Mouse (Mus musculus): ENCODE measurements around the gene Tekt1. TPM values are rescaled to one million over a fixed set of nuclear protein-coding genes. Genes with fewer than 3 reads are reported as not detected.

The Tekt1 gene
- polyA plus RNA-seq, 1 experiment from 2014 or later: 0.19 TPM

DNA sequence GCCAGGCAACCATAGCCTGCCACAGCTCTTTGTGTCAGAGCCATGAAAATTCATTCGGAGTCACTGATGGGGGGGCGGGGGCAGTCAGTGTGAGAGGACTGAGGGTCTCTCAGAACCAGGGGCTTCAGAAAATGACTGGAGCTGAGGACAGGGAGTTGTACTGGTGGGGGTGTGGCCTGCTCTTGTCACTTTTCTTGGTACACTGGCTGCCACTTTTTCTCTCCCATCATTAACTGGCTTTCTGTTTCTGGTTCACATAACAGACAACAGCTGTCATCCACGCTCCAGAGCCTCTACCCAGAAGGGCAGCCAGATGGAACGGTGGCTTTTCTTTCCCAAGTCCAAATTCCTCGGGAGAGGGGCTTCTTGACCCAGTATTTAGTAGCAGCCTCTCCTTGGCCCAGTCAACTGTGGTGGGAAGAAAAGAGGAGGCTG, 23.8 kb downstream of the Tekt1 start:
- H3K36me3 ChIP-seq (ENCODE audit: control insufficient read depth, insufficient read depth, low read length): no peaks in the 10 kb centered on the region
- no peaks in the 10 kb centered on the region for H3K9me3 ChIP-seq (ENCODE audit: control insufficient read depth, low read length)
- no peak overlapping the region for H3K9ac ChIP-seq (ENCODE audit: low read length)
- H3K27me3 ChIP-seq (ENCODE audit: control insufficient read depth, insufficient read depth, low read length): no peaks in the 10 kb centered on the region
- WGBS: 54% methylated on average over 5 of the region's 5 CpGs
- H3K4me1 ChIP-seq (ENCODE audit: control insufficient read depth in 2 of 2, insufficient read depth in 2 of 2, low read length in 2 of 2): no peaks in the 10 kb centered on the region; a peak in 2 of 4 replicates
- H3K27ac ChIP-seq (replicated peaks in 1 of 2; ENCODE audit: control insufficient read depth in 1 of 2, insufficient read depth in 1 of 2, low read depth in 2 of 2, low read length in 2 of 2): no peak overlapping the region
- no peak overlapping the region for H3K4me3 ChIP-seq (ENCODE audit: control insufficient read depth in 1 of 2, insufficient read depth in 1 of 2, low read depth in 1 of 2, low read length in 2 of 2)
- H3K4me2 ChIP-seq (ENCODE audit: low read length): no peak overlapping the region
- no peak for ATAC-seq (ENCODE audit: insufficient number of reproducible peaks, insufficient read depth, low FRiP score, low read depth)

DNA sequence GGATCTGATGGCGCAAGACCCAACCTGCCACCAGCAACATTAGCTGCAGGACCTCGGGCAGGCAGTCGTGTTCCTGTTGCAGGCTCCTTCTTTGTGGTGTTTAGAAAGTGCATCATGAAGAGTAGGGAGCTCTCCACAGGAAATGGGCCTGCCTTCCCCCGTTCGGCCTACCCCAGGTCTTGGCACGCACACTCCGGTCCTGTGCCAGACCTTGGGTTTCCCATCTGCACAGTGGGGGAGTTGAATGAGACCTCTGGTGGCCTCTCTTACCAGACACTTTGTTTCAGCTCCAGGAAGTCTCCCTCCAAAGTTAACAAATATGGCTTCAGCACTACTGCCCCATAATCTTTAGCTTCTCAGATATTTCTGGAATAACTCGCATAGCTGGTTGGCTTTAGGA, 25.5 kb downstream of the Tekt1 start:
- no peaks in the 10 kb centered on the region; a peak in 1 of 4 replicates for H3K4me1 ChIP-seq (ENCODE audit: control insufficient read depth in 2 of 2, insufficient read depth in 2 of 2, low read length in 2 of 2)
- WGBS: 67% methylated on average over 8 of the region's 8 CpGs

DNA sequence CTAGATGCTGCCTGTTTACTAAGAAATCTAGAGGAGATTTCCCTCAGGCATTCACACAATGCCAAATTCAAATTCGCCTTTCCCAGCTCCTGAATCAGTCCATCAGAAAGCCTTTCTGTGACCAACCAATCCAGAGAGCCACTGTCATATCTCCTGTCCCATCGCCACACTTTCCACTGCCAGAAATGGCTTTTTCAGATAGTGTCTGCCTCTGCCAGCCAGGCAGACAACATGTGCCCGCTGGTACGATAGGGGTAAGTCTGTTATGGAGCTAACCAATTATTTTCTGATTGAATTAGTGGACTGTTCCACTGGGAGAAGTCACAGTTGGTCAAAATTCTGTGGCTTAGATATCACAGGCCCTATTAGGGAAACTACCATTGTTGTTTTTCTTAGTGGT, 27.6 kb downstream of the Tekt1 start:
- Histone ChIP-seq H3K4me2 (ENCODE audit: low read length) (no peak overlapping the region), H3K27ac (replicated peaks in 1 of 2; ENCODE audit: control insufficient read depth in 1 of 2, insufficient read depth in 1 of 2, low read depth in 2 of 2, low read length in 2 of 2) (no peak overlapping the region), H3K36me3 (ENCODE audit: control insufficient read depth, insufficient read depth, low read length) (no peaks in the 10 kb centered on the region), H3K9ac (ENCODE audit: low read length) (no peak overlapping the region), H3K4me3 (ENCODE audit: control insufficient read depth in 1 of 2, insufficient read depth in 1 of 2, low read depth in 1 of 2, low read length in 2 of 2) (no peak overlapping the region), H3K27me3 (ENCODE audit: control insufficient read depth, insufficient read depth, low read length) (no peaks in the 10 kb centered on the region), H3K9me3 (ENCODE audit: control insufficient read depth, low read length) (no peaks in the 10 kb centered on the region), H3K4me1 (ENCODE audit: control insufficient read depth in 2 of 2, insufficient read depth in 2 of 2, low read length in 2 of 2) (no peaks in the 10 kb centered on the region; a peak in 1 of 4 replicates)
- ATAC-seq (ENCODE audit: insufficient number of reproducible peaks, insufficient read depth, low FRiP score, low read depth): no peak
- 80% methylated on average over 4 of the region's 4 CpGs for WGBS

More for the DNA sequence above, 25.5 kb downstream of the Tekt1 start:
- H3K36me3 ChIP-seq (ENCODE audit: control insufficient read depth, insufficient read depth, low read length): no peaks in the 10 kb centered on the region
- no peak overlapping the region for H3K4me2 ChIP-seq (ENCODE audit: low read length)
- H3K4me3 ChIP-seq (ENCODE audit: control insufficient read depth in 1 of 2, insufficient read depth in 1 of 2, low read depth in 1 of 2, low read length in 2 of 2): no peak overlapping the region
- H3K27me3 ChIP-seq (ENCODE audit: control insufficient read depth, insufficient read depth, low read length): no peaks in the 10 kb centered on the region
- no peak overlapping the region for H3K9ac ChIP-seq (ENCODE audit: low read length)
- no peak overlapping the region for H3K27ac ChIP-seq (replicated peaks in 1 of 2; ENCODE audit: control insufficient read depth in 1 of 2, insufficient read depth in 1 of 2, low read depth in 2 of 2, low read length in 2 of 2)
- H3K9me3 ChIP-seq (ENCODE audit: control insufficient read depth, low read length): no peaks in the 10 kb centered on the region
- ATAC-seq (ENCODE audit: insufficient number of reproducible peaks, insufficient read depth, low FRiP score, low read depth): no peak

DNA sequence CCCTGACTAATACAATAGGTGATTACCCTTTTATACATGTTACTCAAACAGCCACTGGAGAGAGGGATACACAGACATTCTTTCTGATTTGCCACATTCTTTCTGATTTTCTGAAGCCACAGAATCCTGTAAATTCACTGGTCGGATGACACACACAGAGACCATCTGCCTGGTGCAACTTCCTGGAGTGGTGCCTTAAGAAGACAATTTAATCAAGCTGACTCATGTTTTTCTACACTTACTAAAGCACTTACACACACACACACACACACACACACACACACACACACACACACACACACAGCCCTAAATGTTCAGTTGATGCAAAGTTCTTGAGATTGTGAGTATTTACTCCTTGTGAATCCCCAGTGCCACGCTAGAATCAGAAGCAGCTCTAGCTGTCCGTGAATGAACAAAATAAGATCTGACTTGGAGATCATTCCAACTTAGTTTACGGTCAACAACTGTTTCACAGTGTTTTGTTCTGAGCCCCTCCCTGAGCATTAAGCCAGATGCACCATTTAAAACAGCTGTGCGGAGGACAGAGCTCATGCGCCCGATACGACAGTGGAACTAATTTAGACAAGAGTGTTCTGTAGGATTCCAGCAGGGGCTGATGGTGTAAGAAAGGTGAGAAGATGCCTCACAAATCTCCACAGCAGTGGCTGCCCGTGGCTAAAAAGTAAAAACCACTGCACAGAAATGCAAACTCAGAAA, 29.1 kb downstream of the Tekt1 start:
- Histone ChIP-seq H3K27ac (replicated peaks in 1 of 2; ENCODE audit: control insufficient read depth in 1 of 2, insufficient read depth in 1 of 2, low read depth in 2 of 2, low read length in 2 of 2) (no peak overlapping the region), H3K4me2 (ENCODE audit: low read length) (no peak overlapping the region), H3K4me3 (ENCODE audit: control insufficient read depth in 1 of 2, insufficient read depth in 1 of 2, low read depth in 1 of 2, low read length in 2 of 2) (no peak overlapping the region), H3K36me3 (ENCODE audit: control insufficient read depth, insufficient read depth, low read length) (no peaks in the 10 kb centered on the region), H3K4me1 (ENCODE audit: control insufficient read depth in 2 of 2, insufficient read depth in 2 of 2, low read length in 2 of 2) (no peaks in the 10 kb centered on the region), H3K9me3 (ENCODE audit: control insufficient read depth, low read length) (no peaks in the 10 kb centered on the region), H3K27me3 (ENCODE audit: control insufficient read depth, insufficient read depth, low read length) (no peaks in the 10 kb centered on the region), H3K9ac (ENCODE audit: low read length) (no peak overlapping the region)
- 81% methylated on average over 9 of the region's 9 CpGs for whole genome bisulfite sequencing
- no peak for ATAC-seq (ENCODE audit: insufficient number of reproducible peaks, insufficient read depth, low FRiP score, low read depth)

DNA sequence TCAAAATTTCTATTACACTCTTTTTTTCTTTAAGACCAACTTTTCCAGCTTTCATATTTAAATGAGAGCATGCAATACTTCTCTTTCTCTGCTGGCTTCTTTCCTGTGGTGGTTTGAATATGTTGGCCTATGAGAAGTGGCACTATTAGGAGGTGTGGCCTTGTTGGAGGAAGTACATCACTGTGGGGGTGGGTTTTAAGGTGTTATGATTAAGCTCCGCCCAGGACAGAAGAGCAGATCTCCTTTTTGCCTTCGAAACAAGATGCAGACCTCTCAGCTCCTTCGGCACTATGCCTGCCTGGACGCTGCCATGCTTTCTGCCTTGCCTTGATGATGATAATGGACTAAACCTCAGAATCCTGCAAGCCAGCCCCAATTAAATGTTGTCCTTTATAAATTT, 36.5 kb downstream of the Tekt1 start:
- no peaks in the 10 kb centered on the region for H3K4me1 ChIP-seq (ENCODE audit: control insufficient read depth in 2 of 2, insufficient read depth in 2 of 2, low read length in 2 of 2)
- H3K4me3 ChIP-seq (ENCODE audit: control insufficient read depth in 1 of 2, insufficient read depth in 1 of 2, low read depth in 1 of 2, low read length in 2 of 2): no peak overlapping the region
- 74% methylated on average over 4 of the region's 4 CpGs for WGBS
- H3K27ac ChIP-seq (replicated peaks in 1 of 2; ENCODE audit: control insufficient read depth in 1 of 2, insufficient read depth in 1 of 2, low read depth in 2 of 2, low read length in 2 of 2): no peak overlapping the region
- no peaks in the 10 kb centered on the region for H3K9me3 ChIP-seq (ENCODE audit: control insufficient read depth, low read length)
- no peak overlapping the region for H3K9ac ChIP-seq (ENCODE audit: low read length)
- H3K36me3 ChIP-seq (ENCODE audit: control insufficient read depth, insufficient read depth, low read length): no peaks in the 10 kb centered on the region
- H3K4me2 ChIP-seq (ENCODE audit: low read length): no peak overlapping the region
- ATAC-seq (ENCODE audit: insufficient number of reproducible peaks, insufficient read depth, low FRiP score, low read depth): no peak
- H3K27me3 ChIP-seq (ENCODE audit: control insufficient read depth, insufficient read depth, low read length): no peaks in the 10 kb centered on the region

DNA sequence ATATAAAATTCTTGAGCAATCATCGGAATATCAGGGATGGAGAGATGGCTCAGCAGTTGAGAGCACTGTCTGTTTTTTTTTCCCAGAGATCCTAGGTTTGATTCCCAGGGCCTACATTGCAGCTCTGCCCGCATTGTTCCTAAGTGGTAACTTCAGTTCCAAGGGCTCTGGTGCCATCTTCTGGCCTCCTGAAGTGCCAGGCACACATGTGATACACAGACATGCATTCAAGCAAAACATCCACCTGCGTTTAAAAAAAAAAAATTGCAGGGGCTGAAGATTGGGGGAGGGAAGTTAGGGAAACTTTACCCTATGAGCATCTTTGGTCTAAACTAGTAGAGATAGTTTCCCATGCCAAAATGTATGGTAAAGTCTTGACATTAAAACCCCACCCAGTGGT, 37.8 kb downstream of the Tekt1 start:
- WGBS: 76% methylated on average over 3 of the region's 3 CpGs
- Histone ChIP-seq H3K4me1 (ENCODE audit: control insufficient read depth in 2 of 2, insufficient read depth in 2 of 2, low read length in 2 of 2) (no peaks in the 10 kb centered on the region), H3K9me3 (ENCODE audit: control insufficient read depth, low read length) (no peaks in the 10 kb centered on the region), H3K4me2 (ENCODE audit: low read length) (no peak overlapping the region), H3K27ac (replicated peaks in 1 of 2; ENCODE audit: control insufficient read depth in 1 of 2, insufficient read depth in 1 of 2, low read depth in 2 of 2, low read length in 2 of 2) (no peak overlapping the region), H3K27me3 (ENCODE audit: control insufficient read depth, insufficient read depth, low read length) (no peaks in the 10 kb centered on the region), H3K4me3 (ENCODE audit: control insufficient read depth in 1 of 2, insufficient read depth in 1 of 2, low read depth in 1 of 2, low read length in 2 of 2) (no peak overlapping the region), H3K36me3 (ENCODE audit: control insufficient read depth, insufficient read depth, low read length) (no peaks in the 10 kb centered on the region), H3K9ac (ENCODE audit: low read length) (no peak overlapping the region)
- ATAC-seq (ENCODE audit: insufficient number of reproducible peaks, insufficient read depth, low FRiP score, low read depth): no peak

DNA sequence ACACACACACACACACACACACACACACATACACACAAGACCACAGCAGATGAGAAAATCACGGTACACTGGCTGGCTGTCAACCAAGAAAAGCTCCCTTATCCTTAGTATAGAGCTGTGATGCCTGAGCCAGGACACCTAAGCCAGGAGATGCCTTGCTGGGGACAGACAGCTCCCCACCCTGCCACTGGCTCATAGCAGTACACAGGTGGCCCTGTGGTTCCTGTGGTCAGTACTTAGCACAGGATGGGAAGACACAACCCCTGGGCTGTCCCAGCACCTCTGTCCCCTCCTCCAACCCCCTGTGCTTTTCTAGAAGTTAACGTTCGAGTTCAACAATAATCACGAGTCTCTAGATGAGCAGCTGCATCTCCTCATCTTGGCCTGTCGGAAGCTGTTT, 44.2 kb downstream of the Tekt1 start:
- H3K27ac ChIP-seq (replicated peaks in 1 of 2; ENCODE audit: control insufficient read depth in 1 of 2, insufficient read depth in 1 of 2, low read depth in 2 of 2, low read length in 2 of 2): no peak overlapping the region
- no peak overlapping the region for H3K4me2 ChIP-seq (ENCODE audit: low read length)
- H3K27me3 ChIP-seq (ENCODE audit: control insufficient read depth, insufficient read depth, low read length): peaks cover 38% of the 10 kb centered on the region
- peaks cover 0 to 3% of the 10 kb centered on the region in 2 experiments; a peak in 1 of 4 replicates for H3K4me1 ChIP-seq (ENCODE audit: control insufficient read depth in 2 of 2, insufficient read depth in 2 of 2, low read length in 2 of 2)
- no peak overlapping the region for H3K9ac ChIP-seq (ENCODE audit: low read length)
- no peaks in the 10 kb centered on the region for H3K9me3 ChIP-seq (ENCODE audit: control insufficient read depth, low read length)
- H3K4me3 ChIP-seq (ENCODE audit: control insufficient read depth in 1 of 2, insufficient read depth in 1 of 2, low read depth in 1 of 2, low read length in 2 of 2): no peak overlapping the region
- H3K36me3 ChIP-seq (ENCODE audit: control insufficient read depth, insufficient read depth, low read length): no peaks in the 10 kb centered on the region
- ATAC-seq (ENCODE audit: insufficient number of reproducible peaks, insufficient read depth, low FRiP score, low read depth): no peak
- WGBS: 64% methylated on average over 5 of the region's 5 CpGs

Data from heart, embryonic 14.5 days (tissue).